Mouse (Mus musculus) E14TG2a.4 (cell line): ENCODE measurements around the gene Raf1.

Experiments
- CTCF ChIP-seq: conservative IDR thresholded peaks from 2 replicates; pipeline ENCODE4 v1.5.1; 2014; ENCODE audit warnings: low read length
- NANOG ChIP-seq: IDR thresholded peaks from 2 replicates; pipeline ENCODE4 v1.6.1; 2014; ENCODE audit warnings: borderline replicate concordance, low read length, mixed read lengths
- POU5F1 ChIP-seq: IDR thresholded peaks from 2 replicates; pipeline ENCODE4 v1.6.1; 2014; ENCODE audit warnings: low read length, borderline replicate concordance

DNA sequence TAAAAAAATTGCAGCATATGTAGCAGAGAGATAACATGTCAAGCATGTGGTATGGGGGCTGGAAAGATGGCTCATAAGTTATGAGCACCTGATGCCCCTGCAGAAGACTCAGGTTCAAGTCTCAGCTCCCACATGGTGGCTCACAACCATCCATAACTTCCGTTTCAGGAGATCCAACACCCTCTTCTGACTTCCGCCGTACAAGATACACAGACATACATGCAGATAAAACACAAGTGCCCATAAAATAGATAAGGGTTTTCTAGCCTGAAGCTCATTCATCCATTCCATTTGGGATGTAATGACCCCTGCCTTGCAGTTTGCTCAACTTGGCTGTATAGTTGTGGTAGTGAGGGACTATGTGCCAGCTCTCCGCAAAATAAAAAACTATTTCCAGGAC lies 13.7 kb upstream of the Raf1 start:
- TF ChIP-seq CTCF (no peak), NANOG (no peak), POU5F1 (no peak)
